10 mouse cellular contexts compared by ENCODE assay signal in the genomic region with DNA sequence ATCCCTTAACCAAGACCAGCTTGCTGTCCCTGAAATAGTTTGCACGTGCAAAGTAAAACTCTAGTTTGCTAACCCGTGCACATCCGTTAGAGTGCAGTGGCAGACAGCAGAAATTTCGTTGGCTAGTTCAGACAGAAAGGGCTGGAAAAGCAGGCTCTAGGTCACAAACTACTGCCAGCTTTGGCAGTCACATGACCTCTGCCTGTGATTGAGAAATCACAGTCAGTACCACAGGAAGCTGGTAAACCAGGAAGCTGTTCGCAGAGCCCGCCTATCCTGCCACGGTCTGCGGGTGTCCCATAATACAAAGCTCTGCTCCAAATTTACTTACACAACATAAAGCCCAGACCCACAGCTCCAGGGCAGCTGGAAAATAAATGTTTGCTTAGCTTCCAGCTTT. TPM values are rescaled to one million over a fixed set of nuclear protein-coding genes. Genes with fewer than 3 reads are reported as not detected.
DNase-seq lines count a peak whose midpoint lies in the region; ATAC-seq and TF ChIP-seq lines count a peak whose summit lies in the region.
"Had no signal": no experiment of that assay in that cellular context is flagged by ENCODE, and none has a peak within 500 bp of the region (broad histone marks: within the 10 kb centered on the region; RNA-seq: fewer than 3 reads in every experiment).

No protein-coding gene starts in this region.

- no peak for TF ChIP-seq CTCF in kidney, postnatal 0 days (IDR thresholded peaks at IDR 0.05; ENCODE audit: low read depth)
- TF ChIP-seq CTCF in hindbrain, postnatal 0 days (IDR thresholded peaks at IDR 0.05; ENCODE audit: low read depth), result no peak

- peaks cover 8% of the 10 kb centered on the region; the same call in 1 of the 2 replicates for H3K4me1 ChIP-seq in embryonic facial prominence, embryonic 13.5 days
- no peaks in the 10 kb centered on the region for H3K4me1 ChIP-seq in kidney, postnatal 0 days (replicated peaks; ENCODE audit: insufficient read depth, low read length)
- no peaks in the 10 kb centered on the region for H3K4me1 ChIP-seq in hindbrain, postnatal 0 days (ENCODE audit: insufficient read depth, low read length)
- H3K4me1 ChIP-seq in forebrain, embryonic 10.5 days, result no peaks in the 10 kb centered on the region
- no peaks in the 10 kb centered on the region for H3K4me1 ChIP-seq in midbrain, embryonic 16.5 days (ENCODE audit: control insufficient read depth, insufficient read depth, low read length)

- ATAC-seq in embryonic facial prominence, embryonic 13.5 days (ENCODE audit: insufficient number of reproducible peaks, insufficient read depth, low FRiP score, low TSS enrichment, low read depth), result no peak
- ATAC-seq in kidney, postnatal 0 days (replicated peaks; ENCODE audit: low FRiP score, low read depth), result no peak
- ATAC-seq in hindbrain, postnatal 0 days, result no peak
- ATAC-seq in midbrain, embryonic 16.5 days, result no peak

- no peak overlapping the region for H3K9ac ChIP-seq in embryonic facial prominence, embryonic 13.5 days
- no peak overlapping the region for H3K9ac ChIP-seq in kidney, postnatal 0 days (ENCODE audit: low read depth, low read length)
- no peak overlapping the region for H3K9ac ChIP-seq in hindbrain, postnatal 0 days (replicated peaks; ENCODE audit: low read length)
- no peak overlapping the region for H3K9ac ChIP-seq in midbrain, embryonic 16.5 days (ENCODE audit: low read depth, low read length)

- no peak overlapping the region for H3K4me3 ChIP-seq in embryonic facial prominence, embryonic 13.5 days
- no peak overlapping the region for H3K4me3 ChIP-seq in kidney, postnatal 0 days (replicated peaks; ENCODE audit: low read depth, low read length)
- H3K4me3 ChIP-seq in macrophage (ENCODE audit: inconsistent target), result no peak overlapping the region
- H3K4me3 ChIP-seq in hindbrain, postnatal 0 days (ENCODE audit: low read length), result no peak overlapping the region
- H3K4me3 ChIP-seq in forebrain, embryonic 10.5 days, result no peak overlapping the region
- H3K4me3 ChIP-seq in midbrain, embryonic 16.5 days (ENCODE audit: low read depth, low read length), result no peak overlapping the region

- WGBS in embryonic facial prominence, embryonic 13.5 days, result 52% methylated on average over 8 of the region's 8 CpGs
- 56% methylated on average over 8 of the region's 8 CpGs for WGBS in kidney, postnatal 0 days
- 1% methylated on average over 8 of the region's 8 CpGs for WGBS in macrophage (ENCODE audit: missing documents)
- 70% methylated on average over 8 of the region's 8 CpGs for WGBS in hindbrain, postnatal 0 days
- WGBS in forebrain, embryonic 10.5 days, result 93% methylated on average over 8 of the region's 8 CpGs
- 85% methylated on average over 8 of the region's 8 CpGs for WGBS in midbrain, embryonic 16.5 days

- H3K27me3 ChIP-seq in embryonic facial prominence, embryonic 13.5 days, result no peaks in the 10 kb centered on the region
- H3K27me3 ChIP-seq in kidney, postnatal 0 days (ENCODE audit: insufficient read depth, low read length), result no peaks in the 10 kb centered on the region
- H3K27me3 ChIP-seq in hindbrain, postnatal 0 days (ENCODE audit: insufficient read depth, low read length), result no peaks in the 10 kb centered on the region
- H3K27me3 ChIP-seq in forebrain, embryonic 10.5 days (ENCODE audit: poor library complexity, severe bottlenecking), result peaks cover 9% of the 10 kb centered on the region
- H3K27me3 ChIP-seq in midbrain, embryonic 16.5 days (ENCODE audit: control insufficient read depth, insufficient read depth, low read depth, low read length), result no peaks in the 10 kb centered on the region

- no peaks in the 10 kb centered on the region for H3K79me2 ChIP-seq in macrophage (ENCODE audit: inconsistent target)

- no peak overlapping the region for H3K4me2 ChIP-seq in embryonic facial prominence, embryonic 13.5 days
- H3K4me2 ChIP-seq in kidney, postnatal 0 days (ENCODE audit: low read length), result no peak overlapping the region
- H3K4me2 ChIP-seq in hindbrain, postnatal 0 days (ENCODE audit: low read depth, low read length), result no peak overlapping the region
- H3K4me2 ChIP-seq in midbrain, embryonic 16.5 days (ENCODE audit: low read length), result no peak overlapping the region

- H3K36me3 ChIP-seq in embryonic facial prominence, embryonic 13.5 days, result no peaks in the 10 kb centered on the region
- H3K36me3 ChIP-seq in kidney, postnatal 0 days (ENCODE audit: insufficient read depth, low read length), result no peaks in the 10 kb centered on the region
- no peaks in the 10 kb centered on the region for H3K36me3 ChIP-seq in macrophage (ENCODE audit: inconsistent target)
- H3K36me3 ChIP-seq in hindbrain, postnatal 0 days (ENCODE audit: insufficient read depth, low read length), result no peaks in the 10 kb centered on the region
- H3K36me3 ChIP-seq in forebrain, embryonic 10.5 days (replicated peaks), result no peaks in the 10 kb centered on the region
- no peaks in the 10 kb centered on the region for H3K36me3 ChIP-seq in midbrain, embryonic 16.5 days (ENCODE audit: control insufficient read depth, insufficient read depth, low read length)

- 0 out of 2 replicates have a peak, but pooled peaks cover 5% of the 10 kb centered on the region for H3K9me3 ChIP-seq in embryonic facial prominence, embryonic 13.5 days
- no peaks in the 10 kb centered on the region; the same call in 1 of the 2 replicates for H3K9me3 ChIP-seq in kidney, postnatal 0 days (replicated peaks; ENCODE audit: low read length)
- no peaks in the 10 kb centered on the region for H3K9me3 ChIP-seq in hindbrain, postnatal 0 days (ENCODE audit: low read length)
- H3K9me3 ChIP-seq in forebrain, embryonic 10.5 days, result peaks cover 3% of the 10 kb centered on the region; the same call in 1 of the 2 replicates
- H3K9me3 ChIP-seq in midbrain, embryonic 16.5 days (replicated peaks; ENCODE audit: control insufficient read depth, low read length, poor library complexity, severe bottlenecking), result no peaks in the 10 kb centered on the region; the same call in 1 of the 2 replicates

- DNase-seq in ovary, postnatal 36 days (ENCODE audit: low spot score), result peak; percentile 48
- DNase-seq in ovary, postnatal 14 days (ENCODE audit: low spot score), result no peak
- peak; percentile 49 for DNase-seq in kidney, postnatal 0 days (ENCODE audit: low spot score)
- no peak for DNase-seq in hindbrain, postnatal 0 days (ENCODE audit: low spot score)
- no peak for DNase-seq in forebrain, embryonic 10.5 days (ENCODE audit: extremely low spot score, low spot score)

- H3K27ac ChIP-seq in embryonic facial prominence, embryonic 13.5 days, result peak overlapping the region; percentile 60
- no peak overlapping the region for H3K27ac ChIP-seq in kidney, postnatal 0 days
- H3K27ac ChIP-seq in macrophage, result peak overlapping the region; percentile 73
- H3K27ac ChIP-seq in hindbrain, postnatal 0 days, result no peak overlapping the region
- H3K27ac ChIP-seq in forebrain, embryonic 10.5 days, result no peak overlapping the region
- H3K27ac ChIP-seq in midbrain, embryonic 16.5 days (ENCODE audit: low read length), result no peak overlapping the region

RNA-seq across cellular contexts. Expression of gene Ankrd33, which starts 2.4 kb away (rescaled TPM):
- polyA plus RNA-seq in embryonic facial prominence, embryonic 13.5 days (2015; fragmentation: Nextera tagmentation; extraction: Ambion mirVana), result not detected in 2 replicates
- polyA plus RNA-seq in kidney, postnatal 0 days (2015; fragmentation: Nextera tagmentation; extraction: Ambion mirVana), result not detected in 2 replicates
- total RNA-seq in macrophage (2018; cell fraction: chromatin; rRNA removed), result not detected
- not detected for total RNA-seq in macrophage (2018; cell fraction: cytosol; rRNA removed)
- total RNA-seq in macrophage (2018; cell fraction: nucleus; rRNA removed), result not detected
- polyA plus RNA-seq in macrophage (2018), result not detected in 3 replicates
- total RNA-seq in hindbrain, postnatal 0 days (2014; rRNA removed), result not detected in 2 replicates
- not detected in 2 replicates for polyA plus RNA-seq in hindbrain, postnatal 0 days (2015; fragmentation: Nextera tagmentation; extraction: Ambion mirVana)
- polyA plus RNA-seq in forebrain, embryonic 10.5 days (2016; fragmentation: Nextera tagmentation; extraction: Ambion mirVana), result not detected in 2 replicates
- polyA plus RNA-seq in midbrain, embryonic 16.5 days (2015; fragmentation: Nextera tagmentation; extraction: Ambion mirVana), result not detected in 2 replicates
- polyA plus RNA-seq: brain, embryonic 14.5 days; neural tube, embryonic 11.5 days had no signal

RNA-seq across cellular contexts. Expression of gene Acvrl1, which starts 15.1 kb away (rescaled TPM):
- polyA plus RNA-seq in embryonic facial prominence, embryonic 13.5 days (2015; fragmentation: Nextera tagmentation; extraction: Ambion mirVana), result 9.9 and 10.1 TPM in 2 replicates
- polyA plus RNA-seq in kidney, postnatal 0 days (2015; fragmentation: Nextera tagmentation; extraction: Ambion mirVana), result 16.9 and 17.8 TPM in 2 replicates
- 10 to 100 TPM in 3 of 26 experiments, 1 to 10 TPM in 22, under 1 TPM in 1; 0.45 to 21.0 (median 6.3) TPM for total RNA-seq in macrophage (2018; cell fraction: chromatin; rRNA removed)
- 10 to 100 TPM in 18 of 26 experiments, 1 to 10 TPM in 8; 6.5 to 17.7 (median 11.1) TPM for total RNA-seq in macrophage (2018; cell fraction: cytosol; rRNA removed)
- total RNA-seq in macrophage (2018; cell fraction: nucleus; rRNA removed), result 10 to 100 TPM in 19 of 26 experiments, 1 to 10 TPM in 7; 2.4 to 34.0 (median 11.2) TPM
- 8.7 to 12.6 TPM (median 11.5 TPM) in 3 replicates for polyA plus RNA-seq in macrophage (2018)
- 16.8 and 21.6 TPM in 2 replicates for total RNA-seq in hindbrain, postnatal 0 days (2014; rRNA removed)
- polyA plus RNA-seq in hindbrain, postnatal 0 days (2015; fragmentation: Nextera tagmentation; extraction: Ambion mirVana), result 7.0 and 7.3 TPM in 2 replicates
- polyA plus RNA-seq in forebrain, embryonic 10.5 days (2016; fragmentation: Nextera tagmentation; extraction: Ambion mirVana), result 8.0 and 8.1 TPM in 2 replicates
- polyA plus RNA-seq in midbrain, embryonic 16.5 days (2015; fragmentation: Nextera tagmentation; extraction: Ambion mirVana), result 8.0 and 10.6 TPM in 2 replicates

RNA-seq across cellular contexts. Expression of gene Fignl2, which starts 34.8 kb away (rescaled TPM):
- polyA plus RNA-seq in embryonic facial prominence, embryonic 13.5 days (2015; fragmentation: Nextera tagmentation; extraction: Ambion mirVana), result 0.21 and 0.28 TPM in 2 replicates
- polyA plus RNA-seq in kidney, postnatal 0 days (2015; fragmentation: Nextera tagmentation; extraction: Ambion mirVana), result 0.38 and 0.47 TPM in 2 replicates
- 10 to 100 TPM in 23 of 26 experiments, 1 to 10 TPM in 3; 7.6 to 24.1 (median 11.9) TPM for total RNA-seq in macrophage (2018; cell fraction: chromatin; rRNA removed)
- 1 to 10 TPM; 1.2 to 5.2 (median 1.9) TPM for total RNA-seq in macrophage (2018; cell fraction: cytosol; rRNA removed)
- 10 to 100 TPM in 5 of 26 experiments, 1 to 10 TPM in 21; 6.5 to 13.8 (median 8.6) TPM for total RNA-seq in macrophage (2018; cell fraction: nucleus; rRNA removed)
- 0.98 to 1.4 TPM (median 1.1 TPM) in 3 replicates for polyA plus RNA-seq in macrophage (2018)
- total RNA-seq in hindbrain, postnatal 0 days (2014; rRNA removed), result 2.3 and 4.0 TPM in 2 replicates
- polyA plus RNA-seq in hindbrain, postnatal 0 days (2015; fragmentation: Nextera tagmentation; extraction: Ambion mirVana), result 0.10 and 0.11 TPM in 2 replicates
- 0.80 and 0.82 TPM in 2 replicates for polyA plus RNA-seq in forebrain, embryonic 10.5 days (2016; fragmentation: Nextera tagmentation; extraction: Ambion mirVana)
- 0.04 TPM in 1 of 2 replicates, not detected in the other for polyA plus RNA-seq in midbrain, embryonic 16.5 days (2015; fragmentation: Nextera tagmentation; extraction: Ambion mirVana)

Comparison
In these comparisons a context has a peak if more than half of its experiments do, and no peak if none do; other contexts are left out.
1. DNase-seq: peak in ovary, postnatal 36 days (single experiment) and kidney, postnatal 0 days (single experiment); none in ovary, postnatal 14 days (single experiment), hindbrain, postnatal 0 days (single experiment) and forebrain, embryonic 10.5 days (single experiment).
2. H3K27ac ChIP-seq: peak in embryonic facial prominence, embryonic 13.5 days (single experiment) and macrophage (single experiment); none in kidney, postnatal 0 days (single experiment), hindbrain, postnatal 0 days (single experiment), forebrain, embryonic 10.5 days (single experiment) and midbrain, embryonic 16.5 days (single experiment).